Mouse (Mus musculus): ENCODE results near the gene Kif15.

DNA sequence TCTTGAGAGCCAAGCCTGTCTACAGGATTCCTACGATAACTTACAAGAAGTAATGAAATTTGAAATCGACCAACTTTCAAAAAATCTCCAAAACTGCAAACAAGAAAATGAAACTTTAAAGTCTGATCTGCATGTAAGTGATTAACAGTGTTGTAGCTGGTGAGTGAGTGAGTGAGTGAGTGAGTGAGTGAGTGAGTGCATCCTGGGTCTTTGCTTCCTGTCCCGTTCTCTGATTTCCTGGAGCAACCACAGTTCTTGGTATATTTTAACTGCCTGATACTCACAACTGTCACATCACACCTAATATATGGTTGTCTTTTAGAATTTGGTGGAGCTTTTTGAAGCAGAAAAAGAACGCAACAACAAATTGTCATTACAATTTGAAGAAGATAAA, 48.3 kb downstream of the Kif15 start:
- TF ChIP-seq CTCF (IDR thresholded peaks at IDR 0.05; ENCODE audit: low read depth) (no peak), EP300 (IDR thresholded peaks at IDR 0.05; ENCODE audit: low read depth) (no peak)

Data from liver, embryonic 14.5 days (tissue).